ENCODE assay signal across 7 mouse cellular contexts in the genomic region with DNA sequence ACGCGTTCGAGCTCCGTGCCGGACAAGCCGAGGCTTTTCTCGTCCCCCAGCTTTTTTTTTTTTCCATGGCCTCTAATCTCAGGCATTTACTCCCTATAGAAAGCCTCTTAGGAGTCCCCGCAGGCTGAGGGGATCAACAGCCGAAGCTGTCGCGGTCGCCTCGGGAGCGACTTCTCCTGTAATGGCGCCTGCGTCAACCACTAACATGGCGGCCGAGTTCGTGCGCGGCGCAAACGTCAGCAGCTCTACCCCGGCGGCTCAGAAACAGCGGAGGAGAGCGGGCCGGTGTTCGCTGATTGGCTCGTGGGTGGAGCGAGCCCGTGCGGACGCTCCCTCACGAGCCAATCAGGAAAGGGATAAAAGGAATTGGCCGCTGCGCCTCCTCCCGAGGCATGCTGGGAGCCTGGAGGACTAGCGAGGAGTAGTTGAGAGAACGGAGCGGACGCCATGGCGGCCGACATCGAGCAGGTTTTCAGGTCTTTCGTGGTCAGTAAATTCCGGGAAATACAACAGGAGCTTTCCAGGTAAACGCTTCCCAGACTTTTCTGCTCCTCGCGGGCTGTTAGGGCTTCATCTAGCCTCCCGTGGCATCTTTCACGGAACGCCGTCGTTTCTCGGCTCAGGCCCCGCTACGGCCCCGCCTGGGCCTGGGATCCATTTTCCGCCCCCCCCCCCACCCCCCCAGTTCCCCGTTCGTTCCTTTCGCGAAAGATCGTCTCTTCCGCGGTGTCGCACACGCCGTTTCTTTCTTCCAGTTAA. TPM values are rescaled to one million over a fixed set of nuclear protein-coding genes. Genes with fewer than 3 reads are reported as not detected.
DNase-seq lines count a peak whose midpoint lies in the region; ATAC-seq lines count a peak whose summit lies in the region.

A gene (plus strand): TSS at position 46 of the 759 bp plus-strand sequence.

- peak within 1 kb of the TSS; percentile 96 for H3K27ac ChIP-seq in embryonic facial prominence, embryonic 11.5 days (replicated peaks; ENCODE audit: low read depth, low read length)
- H3K27ac ChIP-seq in limb, embryonic 10.5 days, result peak within 1 kb of the TSS; percentile 99
- H3K27ac ChIP-seq in midbrain, embryonic 13.5 days, result peak within 1 kb of the TSS; percentile 98

- peak; percentile 98 for DNase-seq in adrenal gland, postnatal 14 days
- peak; percentile 98 for DNase-seq in embryonic facial prominence, embryonic 11.5 days (ENCODE audit: low spot score)
- peak; percentile 97 for DNase-seq in kidney, adult 11 months
- DNase-seq in limb, embryonic 10.5 days (ENCODE audit: low spot score), result peak; percentile 93
- DNase-seq in spleen, adult 12 weeks (ENCODE audit: low spot score), result peak; percentile 89

- no peaks in the 10 kb centered on the region for H3K27me3 ChIP-seq in embryonic facial prominence, embryonic 11.5 days (ENCODE audit: control insufficient read depth, insufficient read depth, low read length)
- H3K27me3 ChIP-seq in limb, embryonic 10.5 days (ENCODE audit: low read depth, poor library complexity, severe bottlenecking), result no peaks in the 10 kb centered on the region
- H3K27me3 ChIP-seq in midbrain, embryonic 13.5 days, result no peaks in the 10 kb centered on the region

- no peaks in the 10 kb centered on the region for H3K9me3 ChIP-seq in embryonic facial prominence, embryonic 11.5 days (replicated peaks; ENCODE audit: control insufficient read depth, low read length)
- no peaks in the 10 kb centered on the region for H3K9me3 ChIP-seq in limb, embryonic 10.5 days (replicated peaks)
- H3K9me3 ChIP-seq in midbrain, embryonic 13.5 days, result no peaks in the 10 kb centered on the region

- H3K9ac ChIP-seq in embryonic facial prominence, embryonic 11.5 days (replicated peaks; ENCODE audit: low read length), result peak within 1 kb of the TSS; percentile 85
- H3K9ac ChIP-seq in midbrain, embryonic 13.5 days (replicated peaks), result peak within 1 kb of the TSS; percentile 87

- no peaks in the 10 kb centered on the region for H3K4me1 ChIP-seq in embryonic facial prominence, embryonic 11.5 days (ENCODE audit: control insufficient read depth, insufficient read depth, low read length)
- peaks cover 12% of the 10 kb centered on the region for H3K4me1 ChIP-seq in limb, embryonic 10.5 days
- peaks cover 36% of the 10 kb centered on the region for H3K4me1 ChIP-seq in midbrain, embryonic 13.5 days (replicated peaks)

- ATAC-seq in embryonic facial prominence, embryonic 11.5 days (replicated peaks; ENCODE audit: insufficient number of reproducible peaks, low FRiP score, low TSS enrichment, low read depth), result peak; percentile 94
- ATAC-seq in granulocyte monocyte progenitor cell, adult 5-6 weeks (replicated peaks; ENCODE audit: poor library complexity, severe bottlenecking), result peak; percentile 80
- ATAC-seq in midbrain, embryonic 13.5 days, result peak; percentile 96

- under 1% methylated on average over 70 of the region's 70 CpGs for WGBS in embryonic facial prominence, embryonic 11.5 days
- under 1% methylated on average over 69 of the region's 70 CpGs for WGBS in limb, embryonic 10.5 days
- under 1% methylated on average over 70 of the region's 70 CpGs for WGBS in midbrain, embryonic 13.5 days

- H3K36me3 ChIP-seq in embryonic facial prominence, embryonic 11.5 days (replicated peaks; ENCODE audit: control insufficient read depth, insufficient read depth, low read depth, low read length), result peaks cover 3% of the 10 kb centered on the region; the same call in 1 of the 2 replicates
- H3K36me3 ChIP-seq in limb, embryonic 10.5 days, result peaks cover 31% of the 10 kb centered on the region
- H3K36me3 ChIP-seq in midbrain, embryonic 13.5 days, result peaks cover 15% of the 10 kb centered on the region

- H3K4me2 ChIP-seq in embryonic facial prominence, embryonic 11.5 days (ENCODE audit: low read depth, low read length), result peak within 1 kb of the TSS; percentile 87
- peak within 1 kb of the TSS; percentile 88 for H3K4me2 ChIP-seq in midbrain, embryonic 13.5 days (replicated peaks)

- H3K4me3 ChIP-seq in embryonic facial prominence, embryonic 11.5 days (ENCODE audit: low read depth, low read length), result peak within 1 kb of the TSS; percentile 85
- peak within 1 kb of the TSS; percentile 88 for H3K4me3 ChIP-seq in limb, embryonic 10.5 days
- H3K4me3 ChIP-seq in midbrain, embryonic 13.5 days (replicated peaks), result peak within 1 kb of the TSS; percentile 74

RNA-seq across cellular contexts. Expression of the gene that starts here (rescaled TPM):
- 226 and 238 TPM in 2 replicates for total RNA-seq in adrenal gland, postnatal 14 days (2021)
- polyA plus RNA-seq in embryonic facial prominence, embryonic 11.5 days (2014; fragmentation: Nextera tagmentation; extraction: Ambion mirVana), result 135 and 143 TPM in 2 replicates
- 326 and 356 TPM in 2 replicates for total RNA-seq in granulocyte monocyte progenitor cell, adult 5-6 weeks (2014; fragmentation: Nextera tagmentation)
- 242 and 285 TPM in 2 replicates for total RNA-seq in granulocyte monocyte progenitor cell, adult 5-6 weeks (2017)
- 105 and 122 TPM in 2 replicates for polyA plus RNA-seq in limb, embryonic 10.5 days (2016; fragmentation: Nextera tagmentation; extraction: Ambion mirVana)
- polyA plus RNA-seq in midbrain, embryonic 13.5 days (2015; fragmentation: Nextera tagmentation; extraction: Ambion mirVana), result 146 and 159 TPM in 2 replicates

Comparison
In these comparisons a context has a peak if more than half of its experiments do, and no peak if none do; other contexts are left out.
1. Peak in every context shown above with its lines: DNase-seq, ATAC-seq, H3K4me3 ChIP-seq and H3K27ac ChIP-seq.